Mouse (Mus musculus) embryonic fibroblast, embryonic 13.5 days (primary cell): Measurements from ENCODE around the gene Gng2.

Experiments used
- CTCF ChIP-seq: IDR thresholded peaks from 2 replicates; pipeline ENCODE4 v1.5.1; 2011; ENCODE audit warnings: mild to moderate bottlenecking, control low read depth, low read length, moderate library complexity, borderline replicate concordance; ENCODE audit not compliant: insufficient read depth
- POLR2A ChIP-seq: IDR thresholded peaks from 2 replicates; pipeline ENCODE4 v1.6.1; 2011; ENCODE audit warnings: low read depth, mild to moderate bottlenecking, control low read depth, low read length, moderate library complexity

GRCm38 (mm10) chr14:19974978-19975493 lies 2.4 kb downstream of the Gng2 start:
- no peak for TF ChIP-seq CTCF
- TF ChIP-seq POLR2A = no peak
